Mouse (Mus musculus) embryonic facial prominence, embryonic 12.5 days (tissue): ENCODE data around the gene Rc3h1. TPM values are rescaled to one million over a fixed set of nuclear protein-coding genes. Genes with fewer than 3 reads are reported as not detected.
"Not testable (repeated sequence)": the region's sequence is repeated elsewhere in the genome, so short reads cannot be mapped to it uniquely, and the experiment has no call there.

Source experiments
- ATAC-seq: fragments of 200-750 bp; cut with Nextera tagmentation; 2 replicates; pipeline ENCODE4 v1.8.0; 2017; ENCODE audit not compliant: insufficient number of reproducible peaks, insufficient read depth, low FRiP score, low TSS enrichment
- H3K27ac ChIP-seq: fragments of 300-500 bp; sonication (generic); 2 replicates; pipeline ENCODE4 v1.5.1; 2016; ENCODE audit warnings: mild to moderate bottlenecking
- H3K27me3 ChIP-seq: fragments of 300-500 bp; sonication (generic); 2 replicates; pipeline ENCODE4 v1.6.1; 2016; ENCODE audit warnings: mild to moderate bottlenecking, moderate library complexity
- H3K36me3 ChIP-seq: fragments of 300-500 bp; sonication (generic); 2 replicates; pipeline ENCODE4 v1.6.1; 2016; ENCODE audit warnings: mild to moderate bottlenecking
- H3K4me1 ChIP-seq: fragments of 300-500 bp; sonication (generic); 2 replicates; pipeline ENCODE4 v1.6.1; 2016
- H3K4me2 ChIP-seq: fragments of 300-500 bp; sonication (generic); replicated peaks from 2 replicates; pipeline ENCODE4 v1.6.1; 2016; ENCODE audit warnings: mild to moderate bottlenecking, moderate library complexity
- H3K4me3 ChIP-seq: fragments of 300-500 bp; sonication (generic); 2 replicates; pipeline ENCODE4 v1.5.1; 2016; ENCODE audit warnings: mild to moderate bottlenecking
- H3K9ac ChIP-seq: fragments of 300-500 bp; sonication (generic); 2 replicates; pipeline ENCODE4 v1.6.1; 2016; ENCODE audit warnings: mild to moderate bottlenecking, moderate library complexity
- H3K9me3 ChIP-seq: fragments of 300-500 bp; sonication (generic); 2 replicates; pipeline ENCODE4 v1.6.1; 2016; ENCODE audit warnings: mild to moderate bottlenecking, moderate library complexity
- WGBS: fragments of 180-500 bp; shearing (Covaris S2); methylation state at CpG from one replicate; pipeline ENCODE4 v1.1.7; 2016; 5-methylcytosine and 5-hydroxymethylcytosine counted together
- polyA plus RNA-seq: library from polyadenylated mRNA; unstranded; fragments of >200 nt; fragmentation: Nextera tagmentation; extraction: Ambion mirVana; gene quantifications from 2 replicates; pipeline ENCODE4 v1.2.1, GENCODE M21; 2016

The Rc3h1 gene
- polyA plus RNA-seq, 1 experiment from 2014 or later, result 9.8 TPM

DNA sequence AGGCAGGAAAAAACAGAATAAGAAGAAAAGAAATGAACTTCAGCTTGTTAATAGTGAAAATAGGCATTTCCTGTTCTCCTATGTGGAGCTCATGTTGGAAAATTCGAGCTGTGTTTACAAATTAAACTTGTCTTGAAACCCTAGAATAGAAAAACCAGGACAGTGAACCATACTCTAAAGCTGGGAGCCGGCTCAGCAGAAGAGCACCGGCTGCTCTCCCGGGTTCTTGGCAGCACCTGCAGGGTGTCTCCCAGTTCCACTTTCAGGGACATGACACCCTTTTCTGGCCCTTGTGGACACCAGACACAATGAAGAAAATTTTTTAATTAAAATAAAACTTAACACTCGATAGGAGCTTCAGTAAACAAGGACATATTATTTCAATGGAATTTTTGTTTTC lies 62.4 kb downstream of the Rc3h1 start:
- peaks cover 42% of the 10 kb centered on the region for H3K36me3 ChIP-seq

GRCm38 (mm10) chr1:160978071-160978735 lies 72.0 kb downstream of the Rc3h1 start, which contains the start of gene Serpinc1:
Serpinc1 (plus strand) TSS chr1:160978585.
- H3K27ac ChIP-seq, result no peak within 1 kb of the TSS
- H3K36me3 ChIP-seq, result no peaks in the 10 kb centered on the region
- H3K4me1 ChIP-seq, result no peaks in the 10 kb centered on the region
- H3K4me3 ChIP-seq, result no peak within 1 kb of the TSS
- no peak within 1 kb of the TSS for H3K9ac ChIP-seq
- H3K4me2 ChIP-seq, result no peak within 1 kb of the TSS
- H3K9me3 ChIP-seq, result no peaks in the 10 kb centered on the region
- no peak for ATAC-seq
- no peaks in the 10 kb centered on the region for H3K27me3 ChIP-seq
- 93% methylated on average over 4 of the region's 4 CpGs for WGBS

More for the DNA sequence above, 62.4 kb downstream of the Rc3h1 start:
- no peaks in the 10 kb centered on the region for H3K27me3 ChIP-seq
- no peak overlapping the region for H3K27ac ChIP-seq
- no peak overlapping the region for H3K9ac ChIP-seq
- no peak overlapping the region for H3K4me2 ChIP-seq
- H3K4me3 ChIP-seq, result no peak overlapping the region
- 81% methylated on average over 5 of the region's 5 CpGs for WGBS
- H3K4me1 ChIP-seq, result no peaks in the 10 kb centered on the region
- H3K9me3 ChIP-seq, result no peaks in the 10 kb centered on the region
- no peak for ATAC-seq

- H3K27me3 ChIP-seq, result no peaks in the 10 kb centered on the region
- no peaks in the 10 kb centered on the region for H3K4me1 ChIP-seq
- no peaks in the 10 kb centered on the region for H3K36me3 ChIP-seq
- no peak overlapping the region for H3K27ac ChIP-seq
- no peak overlapping the region for H3K4me2 ChIP-seq
- H3K9me3 ChIP-seq, result no peaks in the 10 kb centered on the region
- H3K9ac ChIP-seq, result no peak overlapping the region
- ATAC-seq, result no peak
- WGBS, result 78% methylated on average over 5 of the region's 5 CpGs
- no peak overlapping the region for H3K4me3 ChIP-seq
Observed at GRCm38 (mm10) chr1:160980021-160980420, 73.8 kb downstream of the Rc3h1 start.

DNA sequence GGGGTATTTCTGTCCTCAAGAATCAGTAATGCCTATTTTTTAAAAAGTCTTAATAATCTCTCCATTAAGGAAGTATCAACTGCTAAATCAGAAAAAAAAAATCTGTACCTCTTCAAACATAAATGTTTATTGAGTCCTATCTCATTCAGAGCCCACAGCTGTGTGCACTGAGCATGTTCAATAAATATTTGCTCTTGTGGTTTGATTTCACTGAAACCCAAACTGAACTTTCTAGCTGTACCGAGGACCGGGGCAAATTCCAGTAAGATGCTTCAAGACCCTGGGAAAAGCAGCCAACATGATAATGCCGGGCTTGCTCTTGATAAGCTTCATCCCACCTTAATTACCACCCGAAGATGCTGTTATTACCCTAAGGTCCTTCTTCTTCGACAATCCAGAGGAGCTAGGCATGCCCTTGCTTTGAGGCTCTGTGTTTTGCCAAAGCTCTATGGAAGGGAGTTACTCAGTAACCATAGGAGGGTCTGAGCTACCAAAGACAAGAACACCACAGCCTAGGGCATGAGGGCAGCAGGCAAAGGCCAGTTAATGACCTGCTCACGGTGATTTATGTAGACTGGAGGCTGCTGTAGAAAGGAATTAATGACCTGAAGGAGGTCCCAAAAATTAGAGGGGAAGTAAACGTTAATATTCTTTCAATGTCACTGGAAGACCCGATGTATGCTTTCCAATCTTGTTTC lies 74.5 kb downstream of the Rc3h1 start:
- no peak overlapping the region for H3K27ac ChIP-seq
- H3K27me3 ChIP-seq, result no peaks in the 10 kb centered on the region
- no peak overlapping the region for H3K4me2 ChIP-seq
- no peaks in the 10 kb centered on the region for H3K36me3 ChIP-seq
- no peak for ATAC-seq
- 88% methylated on average over 8 of the region's 8 CpGs for WGBS
- no peak overlapping the region for H3K9ac ChIP-seq
- no peaks in the 10 kb centered on the region for H3K9me3 ChIP-seq
- H3K4me1 ChIP-seq, result no peaks in the 10 kb centered on the region
- H3K4me3 ChIP-seq, result no peak overlapping the region

GRCm38 (mm10) chr1:160981337-160981736 lies 75.1 kb downstream of the Rc3h1 start:
- WGBS, result 87% methylated on average over 4 of the region's 4 CpGs
- H3K36me3 ChIP-seq, result no peaks in the 10 kb centered on the region
- H3K9me3 ChIP-seq, result no peaks in the 10 kb centered on the region
- H3K27me3 ChIP-seq, result no peaks in the 10 kb centered on the region
- H3K4me1 ChIP-seq, result no peaks in the 10 kb centered on the region
- H3K9ac ChIP-seq, result no peak overlapping the region
- H3K4me3 ChIP-seq, result no peak overlapping the region
- no peak for ATAC-seq
- no peak overlapping the region for H3K27ac ChIP-seq
- no peak overlapping the region for H3K4me2 ChIP-seq

DNA sequence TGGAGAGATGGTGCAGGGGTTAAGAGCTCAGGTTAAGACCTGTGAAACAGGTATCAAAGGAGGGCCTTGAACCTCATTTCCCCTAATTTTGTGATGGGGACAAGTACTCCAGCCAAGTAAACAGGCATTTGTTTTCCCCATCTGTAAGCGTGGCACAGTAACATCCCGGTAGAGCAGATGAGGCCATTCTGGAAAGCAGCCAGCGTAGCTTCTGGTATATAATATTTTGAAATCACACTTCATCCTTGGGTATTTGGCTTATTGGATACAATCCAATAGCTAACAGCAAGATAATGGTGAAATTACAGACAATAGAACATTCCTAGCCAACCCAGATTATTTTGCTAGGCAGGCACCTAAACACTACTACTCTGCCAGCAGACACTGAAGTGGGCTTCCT lies 76.7 kb downstream of the Rc3h1 start:
- H3K9me3 ChIP-seq, result no peaks in the 10 kb centered on the region
- no peak overlapping the region for H3K27ac ChIP-seq
- no peaks in the 10 kb centered on the region for H3K27me3 ChIP-seq
- no peak overlapping the region for H3K4me2 ChIP-seq
- WGBS, result 82% methylated on average over 3 of the region's 3 CpGs
- H3K36me3 ChIP-seq, result no peaks in the 10 kb centered on the region
- ATAC-seq, result no peak
- no peak overlapping the region for H3K9ac ChIP-seq
- no peak overlapping the region for H3K4me3 ChIP-seq
- H3K4me1 ChIP-seq, result no peaks in the 10 kb centered on the region

DNA sequence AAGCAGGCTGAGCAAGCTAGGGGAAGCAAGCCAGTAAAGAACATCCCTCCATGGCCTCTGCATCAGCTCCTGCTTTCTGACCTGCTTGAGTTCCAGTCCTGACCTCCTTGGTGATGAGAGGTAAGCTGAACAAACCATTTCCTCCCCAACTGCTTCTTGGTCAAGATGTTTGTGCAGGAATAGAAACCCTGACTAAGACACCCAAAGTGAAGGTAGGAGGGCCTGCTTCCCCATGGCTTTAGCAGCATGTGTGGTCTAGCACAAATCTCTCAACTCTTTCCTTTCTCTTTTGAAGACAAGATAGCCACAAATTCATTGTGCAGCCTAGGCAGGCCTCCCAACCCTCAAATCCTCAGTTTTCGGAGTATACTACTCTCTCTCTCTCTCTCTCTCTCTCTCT lies 78.5 kb downstream of the Rc3h1 start:
- not testable (repeated sequence) for H3K4me2 ChIP-seq, ATAC-seq, H3K27me3 ChIP-seq, H3K27ac ChIP-seq, H3K4me1 ChIP-seq, H3K9ac ChIP-seq, H3K4me3 ChIP-seq, H3K36me3 ChIP-seq, H3K9me3 ChIP-seq
- WGBS, result 82% methylated on average over 1 of the region's 1 CpGs

- no peak overlapping the region for H3K9ac ChIP-seq
- no peak overlapping the region for H3K4me3 ChIP-seq
- no peaks in the 10 kb centered on the region for H3K36me3 ChIP-seq
- 73% methylated on average over 6 of the region's 6 CpGs for WGBS
- H3K9me3 ChIP-seq, result no peaks in the 10 kb centered on the region
- H3K27ac ChIP-seq, result no peak overlapping the region
- no peak overlapping the region for H3K4me2 ChIP-seq
- ATAC-seq, result no peak
- H3K4me1 ChIP-seq, result no peaks in the 10 kb centered on the region
- no peaks in the 10 kb centered on the region for H3K27me3 ChIP-seq
Observed at GRCm38 (mm10) chr1:160985477-160985876, 79.3 kb downstream of the Rc3h1 start.

DNA sequence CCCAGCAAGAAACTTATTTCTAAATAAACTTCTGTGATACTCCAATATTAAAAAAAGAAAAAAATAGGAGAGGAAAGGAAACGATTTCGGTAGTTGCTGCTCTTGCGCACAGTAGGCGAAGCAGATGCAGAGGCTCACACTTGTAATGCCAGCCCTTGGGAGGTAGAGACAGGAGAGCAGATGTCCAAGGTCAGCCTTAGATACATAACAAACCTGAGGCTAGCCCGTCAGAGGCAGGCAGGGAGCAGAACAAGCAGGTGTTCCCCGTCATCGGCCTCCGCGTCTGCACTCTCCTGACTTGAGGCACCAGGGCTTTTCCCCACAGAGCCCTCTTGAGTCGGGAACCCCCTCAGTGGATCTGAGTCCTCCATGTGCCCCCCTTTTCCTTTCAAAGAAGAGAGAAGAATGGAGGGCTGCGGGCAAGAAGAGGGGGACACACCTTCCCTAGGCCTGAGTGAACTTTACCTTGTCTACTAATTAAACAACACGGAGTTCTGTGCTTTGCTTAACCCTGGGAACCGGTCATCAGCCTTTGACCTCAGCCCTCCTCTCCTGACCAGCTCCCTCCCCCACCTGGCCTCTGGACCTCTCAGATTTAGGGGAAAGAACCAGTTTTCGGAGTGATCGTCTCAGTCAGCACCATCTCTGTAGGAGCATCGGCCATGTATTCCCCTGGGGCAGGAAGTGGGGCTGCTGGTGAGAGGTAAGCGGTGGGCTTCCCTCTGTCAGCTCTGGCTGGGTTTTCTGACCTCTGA lies 80.8 kb downstream of the Rc3h1 start:
- no peak overlapping the region for H3K27ac ChIP-seq
- 75% methylated on average over 17 of the region's 17 CpGs for WGBS
- no peak overlapping the region for H3K4me2 ChIP-seq
- 0 out of 2 replicates have a peak, but pooled peaks have one; percentile 22 for ATAC-seq
- no peak overlapping the region for H3K4me3 ChIP-seq
- no peak overlapping the region for H3K9ac ChIP-seq
- H3K27me3 ChIP-seq, result no peaks in the 10 kb centered on the region
- no peaks in the 10 kb centered on the region for H3K4me1 ChIP-seq
- H3K9me3 ChIP-seq, result no peaks in the 10 kb centered on the region
- H3K36me3 ChIP-seq, result no peaks in the 10 kb centered on the region

GRCm38 (mm10) chr1:160989395-160989794 lies 83.2 kb downstream of the Rc3h1 start:
- no peaks in the 10 kb centered on the region for H3K9me3 ChIP-seq

GRCm38 (mm10) chr1:160993851-160994250 lies 87.6 kb downstream of the Rc3h1 start:
- ATAC-seq, result no peak
- no peak overlapping the region for H3K9ac ChIP-seq
- no peaks in the 10 kb centered on the region for H3K4me1 ChIP-seq
- H3K4me3 ChIP-seq, result no peak overlapping the region
- no peak overlapping the region for H3K27ac ChIP-seq
- no peaks in the 10 kb centered on the region for H3K9me3 ChIP-seq
- H3K4me2 ChIP-seq, result no peak overlapping the region
- no peaks in the 10 kb centered on the region for H3K27me3 ChIP-seq
- H3K36me3 ChIP-seq, result no peaks in the 10 kb centered on the region
- 89% methylated on average over 6 of the region's 6 CpGs for WGBS

More at GRCm38 (mm10) chr1:160989395-160989794, 83.2 kb downstream of the Rc3h1 start:
- 85% methylated on average over 14 of the region's 15 CpGs for WGBS
- Histone ChIP-seq H3K36me3 (no peaks in the 10 kb centered on the region), H3K4me1 (no peaks in the 10 kb centered on the region), H3K27ac (no peak overlapping the region), H3K9ac (no peak overlapping the region), H3K27me3 (no peaks in the 10 kb centered on the region), H3K4me3 (no peak overlapping the region), H3K4me2 (no peak overlapping the region)
- ATAC-seq, result no peak

DNA sequence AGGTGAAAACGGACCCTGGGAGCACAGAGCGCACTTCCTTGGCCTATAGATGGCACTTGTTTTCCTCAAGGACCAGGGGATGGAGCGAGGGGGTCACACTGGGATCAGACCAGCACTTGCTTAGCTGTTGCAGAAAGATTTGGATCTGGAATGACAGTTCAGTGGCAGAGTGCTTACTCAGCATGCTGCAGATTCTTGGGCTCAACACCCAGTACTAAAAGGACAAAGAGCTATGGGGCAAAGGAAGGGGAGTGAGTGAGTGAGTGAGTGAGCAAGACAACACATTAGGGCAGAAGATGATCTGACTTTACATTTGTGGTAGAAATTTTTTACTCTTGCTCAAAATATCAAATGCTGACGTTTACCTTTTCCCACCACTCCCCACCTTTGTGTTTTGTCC lies 98.7 kb downstream of the Rc3h1 start:
- Histone ChIP-seq H3K4me1 (no peaks in the 10 kb centered on the region), H3K4me2 (no peak overlapping the region), H3K36me3 (peaks cover 11% of the 10 kb centered on the region; the same call in 1 of the 2 replicates), H3K27me3 (no peaks in the 10 kb centered on the region), H3K4me3 (no peak overlapping the region), H3K9me3 (no peaks in the 10 kb centered on the region), H3K9ac (no peak overlapping the region), H3K27ac (no peak overlapping the region)
- no peak for ATAC-seq
- 66% methylated on average over 4 of the region's 4 CpGs for WGBS
